Mouse (Mus musculus) olfactory bulb, adult 2 months (tissue): ENCODE data around the gene Comp.

Experiments used
- CTCF ChIP-seq: fragments of 200-500 bp; IDR thresholded peaks from 2 replicates; pipeline ENCODE4 v1.5.1; 2012; ENCODE audit warnings: low read depth, mild to moderate bottlenecking, low read length, moderate library complexity; ENCODE audit not compliant: insufficient read depth
- POLR2A ChIP-seq: fragments of 200-500 bp; IDR thresholded peaks from 2 replicates; pipeline ENCODE4 v1.6.1; 2012; ENCODE audit warnings: mild to moderate bottlenecking, low read depth, low read length, moderate library complexity; ENCODE audit not compliant: insufficient read depth

DNA sequence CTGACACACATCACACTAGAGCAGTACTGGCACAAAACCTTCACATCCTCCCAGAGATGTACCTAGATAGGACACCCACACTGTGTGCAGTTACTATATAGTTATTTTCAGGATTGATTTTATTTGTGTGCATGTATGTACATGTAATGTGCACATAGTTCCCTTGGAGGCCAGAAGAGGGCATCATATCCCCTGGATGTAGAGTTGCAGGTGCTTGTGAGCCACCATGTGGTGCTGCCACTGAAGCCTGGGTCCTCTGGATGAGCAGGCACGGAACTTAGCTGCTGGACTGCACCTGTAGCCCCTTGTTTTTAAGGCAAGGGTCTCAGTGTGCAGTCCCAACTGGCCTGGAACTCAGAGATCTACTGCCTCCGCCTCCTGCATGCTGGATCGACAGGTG lies 30.9 kb downstream of the Comp start:
- TF ChIP-seq CTCF (no peak), POLR2A (no peak)
